Mouse (Mus musculus) granulocyte monocyte progenitor cell, adult 5-6 weeks (primary cell): Measurements from ENCODE around the gene Gm28230. TPM values are rescaled to one million over a fixed set of nuclear protein-coding genes. Genes with fewer than 3 reads are reported as not detected.

Source experiments
- ATAC-seq: replicated peaks from 2 replicates; pipeline ENCODE4 v1.8.0; 2016; ENCODE audit warnings: mild to moderate bottlenecking, moderate TSS enrichment, inconsistent platforms; ENCODE audit not compliant: poor library complexity, severe bottlenecking
- total RNA-seq, 2 experiments: library from RNA; stranded (forward) in 1 of 2; stranded (reverse) in 1 of 2; fragments of 200-712, 200-1000 nt in 1 of 2; fragments of >200 nt in 1 of 2; fragmentation: Nextera tagmentation in 1 of 2; gene quantifications; 2 replicates each; pipeline ENCODE4 v1.2.3; 2014 to 2017

The Gm28230 gene
- total RNA-seq (2014; fragmentation: Nextera tagmentation) = not detected in 2 replicates
- total RNA-seq (2017) = not detected in 2 replicates

- no peak for ATAC-seq
Observed at GRCm38 (mm10) chr2:74726551-74726950, at the start of gene Gm28230. Gm28230 (plus strand) TSS chr2:74726728.

GRCm38 (mm10) chr2:74677106-74677505 lies 49.4 kb upstream of the Gm28230 start:
- no peak for ATAC-seq

GRCm38 (mm10) chr2:74678891-74679595 lies 47.5 kb upstream of the Gm28230 start, which contains the start of gene Hoxd11:
Hoxd11 (plus strand) TSS chr2:74679557.
- ATAC-seq = no peak

- no peak for ATAC-seq
Observed at GRCm38 (mm10) chr2:74679596-74679971, 46.9 kb upstream of the Gm28230 start.

- ATAC-seq = peak; percentile 71
Observed at GRCm38 (mm10) chr2:74679980-74680379, 46.5 kb upstream of the Gm28230 start.

GRCm38 (mm10) chr2:74680561-74681398 lies 45.7 kb upstream of the Gm28230 start:
- ATAC-seq = no peak

GRCm38 (mm10) chr2:74681594-74682531 lies 44.7 kb upstream of the Gm28230 start:
- ATAC-seq = peak; percentile 15; the same call in 1 of the 2 replicates

- ATAC-seq = no peak
Observed at GRCm38 (mm10) chr2:74682796-74683195, 43.7 kb upstream of the Gm28230 start.

GRCm38 (mm10) chr2:74683471-74683951 lies 43.0 kb upstream of the Gm28230 start:
- ATAC-seq = no peak

- no peak for ATAC-seq
Observed at GRCm38 (mm10) chr2:74684106-74684505, 42.4 kb upstream of the Gm28230 start.

- no peak for ATAC-seq
Observed at GRCm38 (mm10) chr2:74685059-74685603, 41.4 kb upstream of the Gm28230 start.

GRCm38 (mm10) chr2:74686301-74686987 lies 40.1 kb upstream of the Gm28230 start:
- ATAC-seq = 0 out of 2 replicates have a peak, but pooled peaks have one; percentile 44

GRCm38 (mm10) chr2:74686988-74687697 lies 39.4 kb upstream of the Gm28230 start:
- ATAC-seq = no peak

- ATAC-seq = no peak
Observed at GRCm38 (mm10) chr2:74687698-74688555, 38.6 kb upstream of the Gm28230 start.

- ATAC-seq = no peak
Observed at GRCm38 (mm10) chr2:74688795-74689573, 37.5 kb upstream of the Gm28230 start.

GRCm38 (mm10) chr2:74689574-74690337 lies 36.8 kb upstream of the Gm28230 start:
- ATAC-seq = peak; percentile 40; the same call in 1 of the 2 replicates
